Mouse (Mus musculus) midbrain, embryonic 13.5 days (tissue): ENCODE results near the gene Nid2. TPM values are rescaled to one million over a fixed set of nuclear protein-coding genes. Genes with fewer than 3 reads are reported as not detected.

Experiments used
- ATAC-seq: fragments of 200-750 bp; cut with Nextera tagmentation; 2 replicates; pipeline ENCODE4 v1.8.0; 2017; ENCODE audit warnings: mild to moderate bottlenecking, moderate TSS enrichment, moderate library complexity
- H3K27ac ChIP-seq: fragments of 300-500 bp; sonication (generic); 2 replicates; pipeline ENCODE4 v1.5.1; 2015; ENCODE audit warnings: inconsistent platforms, mild to moderate bottlenecking, moderate library complexity
- H3K27me3 ChIP-seq: fragments of 300-500 bp; sonication (generic); 2 replicates; pipeline ENCODE4 v1.6.1; 2015; ENCODE audit warnings: mild to moderate bottlenecking, inconsistent platforms
- H3K36me3 ChIP-seq: fragments of 300-500 bp; sonication (generic); 2 replicates; pipeline ENCODE4 v1.6.1; 2015; ENCODE audit warnings: mild to moderate bottlenecking, inconsistent platforms
- H3K4me1 ChIP-seq: fragments of 300-500 bp; sonication (generic); replicated peaks from 2 replicates; pipeline ENCODE4 v1.6.1; 2015; ENCODE audit warnings: inconsistent platforms
- H3K4me2 ChIP-seq: fragments of 300-500 bp; sonication (generic); replicated peaks from 2 replicates; pipeline ENCODE4 v1.6.1; 2015; ENCODE audit warnings: moderate library complexity, mild to moderate bottlenecking, inconsistent platforms
- H3K4me3 ChIP-seq: fragments of 300-500 bp; sonication (generic); replicated peaks from 2 replicates; pipeline ENCODE4 v1.5.1; 2015; ENCODE audit warnings: mild to moderate bottlenecking, inconsistent platforms
- H3K9ac ChIP-seq: fragments of 300-500 bp; sonication (generic); replicated peaks from 2 replicates; pipeline ENCODE4 v1.6.1; 2015; ENCODE audit warnings: mild to moderate bottlenecking, inconsistent platforms
- H3K9me3 ChIP-seq: fragments of 300-500 bp; sonication (generic); 2 replicates; pipeline ENCODE4 v1.6.1; 2016; ENCODE audit warnings: mild to moderate bottlenecking, inconsistent platforms
- WGBS: fragments of 180-500 bp; shearing (Covaris S2); methylation state at CpG from one replicate; pipeline ENCODE4 v1.1.7; 2015; 5-methylcytosine and 5-hydroxymethylcytosine counted together
- polyA plus RNA-seq: library from polyadenylated mRNA; unstranded; fragments of >200 nt; fragmentation: Nextera tagmentation; extraction: Ambion mirVana; gene quantifications from 2 replicates; pipeline ENCODE4 v1.2.1, GENCODE M21; 2015

The Nid2 gene
- 35.1 and 40.7 TPM in 2 replicates for polyA plus RNA-seq

DNA sequence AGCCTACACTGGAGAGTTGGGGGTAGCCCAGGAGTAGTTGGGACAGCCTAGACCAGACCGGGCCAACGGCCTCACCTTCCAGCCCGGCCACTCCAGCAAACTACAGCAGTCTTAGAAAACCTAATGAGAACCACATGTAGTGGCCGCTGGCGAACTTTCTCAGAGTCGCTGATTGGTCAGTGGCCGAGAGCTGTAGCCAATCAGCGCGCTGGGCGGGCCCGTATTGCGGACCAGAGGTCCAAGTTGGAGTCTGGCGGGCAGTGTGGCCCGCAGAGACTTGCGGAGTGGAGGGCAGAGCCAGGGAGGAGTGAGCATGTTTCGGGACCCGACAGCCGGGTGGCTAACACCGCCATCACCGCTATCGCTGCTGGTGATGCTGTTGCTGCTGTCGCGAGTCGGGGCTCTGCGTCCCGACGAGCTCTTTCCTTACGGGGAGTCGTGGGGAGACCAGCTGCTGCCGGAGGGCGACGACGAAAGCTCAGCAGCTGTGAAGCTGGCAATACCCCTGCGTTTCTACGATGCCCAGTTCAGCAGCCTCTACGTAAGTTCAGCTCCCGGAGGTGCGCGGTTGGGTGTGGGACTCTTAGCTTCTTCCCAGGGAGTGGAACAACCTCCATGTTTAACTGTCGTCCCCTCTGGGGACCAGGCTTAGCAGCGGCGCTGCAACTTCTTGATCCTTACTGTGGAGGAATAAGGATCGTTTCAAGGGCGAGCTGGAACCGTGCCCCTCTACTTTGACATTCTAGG lies at the start of gene Nid2:
TSS of gene Nid2 (plus strand) at position 241 of the 747 bp plus-strand sequence.
- under 1% methylated on average over 45 of the region's 45 CpGs for WGBS
- H3K36me3 ChIP-seq = no peaks in the 10 kb centered on the region
- no peaks in the 10 kb centered on the region for H3K9me3 ChIP-seq
- H3K9ac ChIP-seq = peak within 1 kb of the TSS; percentile 57
- peak; percentile 96 for ATAC-seq
- H3K27me3 ChIP-seq = peaks cover 55% of the 10 kb centered on the region
- peak within 1 kb of the TSS; percentile 93 for H3K4me2 ChIP-seq
- peaks cover 25% of the 10 kb centered on the region for H3K4me1 ChIP-seq
- peak within 1 kb of the TSS; percentile 52 for H3K4me3 ChIP-seq
- H3K27ac ChIP-seq = no peak within 1 kb of the TSS

DNA sequence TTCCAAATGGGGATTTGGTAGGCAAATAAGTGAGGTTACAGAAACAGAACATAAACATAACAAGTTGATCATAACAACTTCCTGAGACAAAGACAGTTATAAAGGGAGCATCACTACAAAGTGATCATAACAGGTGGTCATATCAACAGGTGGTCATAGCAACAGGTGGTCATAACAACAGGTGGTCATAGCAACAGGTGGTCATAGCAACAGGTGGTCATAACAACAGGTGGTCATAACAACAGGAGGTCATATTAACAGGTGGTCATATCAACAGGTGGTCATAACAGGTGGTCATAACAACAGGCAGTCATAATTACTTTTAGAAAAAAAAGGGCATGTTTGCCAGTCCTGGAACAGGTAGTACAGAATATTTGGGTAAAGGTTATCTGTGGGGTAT lies 49.5 kb upstream of the Nid2 start:
- Histone ChIP-seq H3K4me3 (no peak overlapping the region), H3K9me3 (no peaks in the 10 kb centered on the region), H3K27ac (no peak overlapping the region), H3K4me2 (no peak overlapping the region), H3K27me3 (peaks cover 13% of the 10 kb centered on the region; the same call in 1 of the 2 replicates), H3K9ac (no peak overlapping the region), H3K36me3 (no peaks in the 10 kb centered on the region), H3K4me1 (0 out of 2 replicates have a peak, but pooled peaks cover 5% of the 10 kb centered on the region)
- ATAC-seq = no peak

GRCm38 (mm10) chr14:19705649-19706048 lies 45.4 kb upstream of the Nid2 start:
- Histone ChIP-seq H3K36me3 (no peaks in the 10 kb centered on the region), H3K9ac (no peak overlapping the region), H3K27ac (no peak overlapping the region), H3K4me3 (no peak overlapping the region), H3K4me2 (0 out of 2 replicates have a peak overlapping the region, but pooled peaks have one; percentile 9), H3K4me1 (peaks cover 7% of the 10 kb centered on the region; the same call in 1 of the 2 replicates), H3K27me3 (peaks cover 26% of the 10 kb centered on the region), H3K9me3 (no peaks in the 10 kb centered on the region)
- ATAC-seq = peak; percentile 76
- WGBS = 10% methylated on average over 16 of the region's 16 CpGs

GRCm38 (mm10) chr14:19706454-19706853 lies 44.6 kb upstream of the Nid2 start:
- Histone ChIP-seq H3K9ac (no peak overlapping the region), H3K36me3 (no peaks in the 10 kb centered on the region), H3K9me3 (no peaks in the 10 kb centered on the region), H3K4me3 (no peak overlapping the region), H3K27me3 (peaks cover 26% of the 10 kb centered on the region), H3K4me2 (no peak overlapping the region), H3K4me1 (peaks cover 7% of the 10 kb centered on the region; the same call in 1 of the 2 replicates), H3K27ac (no peak overlapping the region)
- ATAC-seq = peak; percentile 41
- 0% methylated on average over 5 of the region's 5 CpGs for WGBS

DNA sequence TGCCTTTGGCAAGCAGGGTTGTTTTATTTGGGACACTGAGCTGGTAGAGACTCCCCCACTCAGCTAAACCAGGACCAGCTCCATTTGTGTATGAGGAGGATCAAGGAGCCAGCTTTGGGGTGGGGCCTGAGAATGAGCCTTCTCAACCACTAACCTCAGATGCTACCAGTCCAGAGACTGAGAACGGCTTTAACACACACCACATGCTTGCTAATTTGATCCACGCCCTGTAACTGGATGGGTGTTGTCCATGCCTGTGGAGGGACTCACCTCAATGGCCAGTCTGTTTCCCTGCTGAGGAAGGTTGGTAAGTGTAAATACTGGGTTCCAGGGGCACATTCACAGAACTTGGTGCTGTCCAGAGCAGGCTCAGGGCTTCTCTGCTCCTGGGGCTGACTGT lies 44.1 kb upstream of the Nid2 start:
- H3K4me2 ChIP-seq = no peak overlapping the region
- 73% methylated on average over 2 of the region's 2 CpGs for WGBS
- no peak overlapping the region for H3K27ac ChIP-seq
- peak; percentile 43; the same call in 1 of the 2 replicates for ATAC-seq
- peaks cover 7% of the 10 kb centered on the region; the same call in 1 of the 2 replicates for H3K4me1 ChIP-seq
- H3K9me3 ChIP-seq = no peaks in the 10 kb centered on the region
- H3K4me3 ChIP-seq = no peak overlapping the region
- H3K27me3 ChIP-seq = peaks cover 26% of the 10 kb centered on the region
- H3K9ac ChIP-seq = no peak overlapping the region
- H3K36me3 ChIP-seq = no peaks in the 10 kb centered on the region

- 77% methylated on average over 11 of the region's 11 CpGs for WGBS
- peaks cover 7% of the 10 kb centered on the region; the same call in 1 of the 2 replicates for H3K4me1 ChIP-seq
- no peak overlapping the region for H3K4me3 ChIP-seq
- H3K27me3 ChIP-seq = peaks cover 26% of the 10 kb centered on the region
- no peaks in the 10 kb centered on the region for H3K36me3 ChIP-seq
- no peak overlapping the region for H3K27ac ChIP-seq
- no peak overlapping the region for H3K4me2 ChIP-seq
- no peak for ATAC-seq
- H3K9ac ChIP-seq = no peak overlapping the region
- H3K9me3 ChIP-seq = no peaks in the 10 kb centered on the region
Measured at GRCm38 (mm10) chr14:19707721-19708507, 43.2 kb upstream of the Nid2 start.

- H3K4me2 ChIP-seq = peak overlapping the region; percentile 13; the same call in 1 of the 2 replicates
- H3K9me3 ChIP-seq = no peaks in the 10 kb centered on the region
- no peak for ATAC-seq
- peak overlapping the region; percentile 30; the same call in 1 of the 2 replicates for H3K27ac ChIP-seq
- no peak overlapping the region for H3K9ac ChIP-seq
- no peaks in the 10 kb centered on the region for H3K36me3 ChIP-seq
- 38% methylated on average over 9 of the region's 9 CpGs for WGBS
- no peak overlapping the region for H3K4me3 ChIP-seq
- H3K4me1 ChIP-seq = peaks cover 7% of the 10 kb centered on the region; the same call in 1 of the 2 replicates
- peaks cover 21% of the 10 kb centered on the region for H3K27me3 ChIP-seq
Measured at GRCm38 (mm10) chr14:19709161-19709560, 41.9 kb upstream of the Nid2 start.

DNA sequence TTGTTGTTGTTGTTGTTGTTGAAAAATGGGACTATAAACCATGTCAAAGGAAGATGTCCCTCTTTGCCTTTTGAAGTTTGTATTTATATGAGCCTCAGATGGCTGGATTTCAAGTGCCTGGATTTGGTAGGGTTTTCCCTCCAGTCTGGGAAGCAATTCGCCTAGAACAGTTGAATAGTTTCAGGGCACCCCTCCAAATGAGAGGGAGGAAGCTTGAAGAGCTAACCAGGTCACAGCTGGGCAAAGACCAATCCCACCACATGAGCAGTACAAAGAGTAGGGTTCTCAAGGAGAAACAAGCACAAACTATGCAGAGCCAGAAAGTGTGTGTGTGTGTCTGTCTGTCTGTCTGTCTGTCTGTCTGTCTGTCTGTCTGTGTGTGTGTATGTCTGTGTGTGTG lies 39.3 kb upstream of the Nid2 start:
- no peak overlapping the region for H3K9ac ChIP-seq
- WGBS = 62% methylated on average over 1 of the region's 1 CpGs
- ATAC-seq = no peak
- H3K4me1 ChIP-seq = peaks cover 7% of the 10 kb centered on the region; the same call in 1 of the 2 replicates
- H3K9me3 ChIP-seq = no peaks in the 10 kb centered on the region
- H3K27me3 ChIP-seq = peaks cover 11% of the 10 kb centered on the region
- no peak overlapping the region for H3K4me3 ChIP-seq
- no peak overlapping the region for H3K27ac ChIP-seq
- no peaks in the 10 kb centered on the region for H3K36me3 ChIP-seq
- no peak overlapping the region for H3K4me2 ChIP-seq

- Histone ChIP-seq H3K9me3 (no peaks in the 10 kb centered on the region), H3K4me1 (peaks cover 7% of the 10 kb centered on the region; the same call in 1 of the 2 replicates), H3K4me3 (no peak overlapping the region), H3K36me3 (no peaks in the 10 kb centered on the region), H3K9ac (no peak overlapping the region), H3K27me3 (peaks cover 2% of the 10 kb centered on the region; the same call in 1 of the 2 replicates), H3K27ac (no peak overlapping the region), H3K4me2 (no peak overlapping the region)
- no peak for ATAC-seq
- WGBS = 72% methylated on average over 3 of the region's 3 CpGs
Measured at GRCm38 (mm10) chr14:19713067-19713466, 38.0 kb upstream of the Nid2 start.

- H3K36me3 ChIP-seq = no peaks in the 10 kb centered on the region
- no peak overlapping the region for H3K4me3 ChIP-seq
- H3K27me3 ChIP-seq = no peaks in the 10 kb centered on the region
- H3K9ac ChIP-seq = no peak overlapping the region
- 0 out of 2 replicates have a peak, but pooled peaks have one; percentile 9 for ATAC-seq
- H3K9me3 ChIP-seq = no peaks in the 10 kb centered on the region
- H3K4me1 ChIP-seq = peaks cover 13% of the 10 kb centered on the region; the same call in 1 of the 2 replicates
- H3K4me2 ChIP-seq = no peak overlapping the region
- WGBS = 16% methylated on average over 3 of the region's 3 CpGs
- H3K27ac ChIP-seq = no peak overlapping the region
Measured at GRCm38 (mm10) chr14:19719077-19719476, 32.0 kb upstream of the Nid2 start.

DNA sequence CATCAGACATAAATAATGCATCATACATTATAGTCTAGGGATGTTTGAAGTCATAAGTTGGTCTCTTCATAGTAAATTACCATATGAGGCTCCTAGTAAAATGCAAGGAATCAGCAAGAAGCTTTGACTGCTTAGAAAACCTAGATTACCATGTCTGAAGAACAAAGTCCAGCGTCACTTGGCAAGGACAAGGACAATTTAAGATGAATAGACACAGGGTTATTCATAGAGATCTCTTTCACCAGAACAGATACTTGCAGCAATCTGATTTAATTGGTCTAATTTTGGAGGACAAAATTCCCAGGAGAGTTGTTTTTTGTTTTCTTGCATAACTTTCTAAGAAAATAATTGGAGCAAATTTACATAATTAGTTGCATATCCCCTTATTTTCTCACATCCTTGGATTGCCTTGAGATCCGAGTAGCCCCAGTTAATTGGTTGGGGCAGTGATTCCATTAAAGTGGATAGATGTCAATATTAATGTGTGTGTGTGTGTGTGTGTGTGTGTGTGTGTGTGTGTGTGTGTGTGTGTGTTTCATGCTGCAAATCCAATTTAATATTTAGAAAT lies 30.9 kb upstream of the Nid2 start:
- no peak overlapping the region for H3K4me3 ChIP-seq
- WGBS = 33% methylated on average over 2 of the region's 2 CpGs
- ATAC-seq = no peak
- H3K9ac ChIP-seq = no peak overlapping the region
- no peaks in the 10 kb centered on the region for H3K36me3 ChIP-seq
- no peak overlapping the region for H3K27ac ChIP-seq
- no peaks in the 10 kb centered on the region for H3K9me3 ChIP-seq
- H3K27me3 ChIP-seq = no peaks in the 10 kb centered on the region
- H3K4me1 ChIP-seq = peaks cover 13% of the 10 kb centered on the region; the same call in 1 of the 2 replicates
- H3K4me2 ChIP-seq = no peak overlapping the region
